Mouse (Mus musculus): ENCODE data around the gene Pip5k1c.

- TF ChIP-seq CTCF (conservative IDR thresholded peaks at IDR 0.05; ENCODE audit: insufficient read depth, insufficient read length, low read depth, low read length) (no peak), POLR2A (IDR thresholded peaks at IDR 0.05; ENCODE audit: low read depth, low read length) (no peak)
These were observed 59.0 kb downstream of the Pip5k1c start for GRCm38 (mm10) chr10:81351678-81352291.
